Mouse (Mus musculus): ENCODE results near the gene Gm20388. TPM values are rescaled to one million over a fixed set of nuclear protein-coding genes. Genes with fewer than 3 reads are reported as not detected.

Gm20388 gene
- total RNA-seq (2014; fragmentation: Nextera tagmentation) (not detected in 2 replicates), total RNA-seq (2017) (0.05 TPM in 1 of 2 replicates, not detected in the other), polyA plus RNA-seq (2012) (0.02 TPM in 2 replicates)

- TF ChIP-seq POLR2AphosphoS5 (IDR thresholded peaks at IDR 0.05; ENCODE audit: insufficient replicate concordance, low read depth, low read length) (no peak), CTCF (IDR thresholded peaks at IDR 0.05; ENCODE audit: low read depth, low read length) (no peak), GATA2 (IDR thresholded peaks at IDR 0.05; ENCODE audit: borderline replicate concordance, low read depth, low read length) (no peak), GATA1 (IDR thresholded peaks at IDR 0.05; ENCODE audit: borderline replicate concordance, low read length) (no peak), TAL1 (conservative IDR thresholded peaks at IDR 0.05; ENCODE audit: low read depth, low read length) (no peak)
- H3K36me3 ChIP-seq (replicated peaks) = peaks cover 19% of the 10 kb centered on the region
- H3K9me3 ChIP-seq (replicated peaks) = no peaks in the 10 kb centered on the region
- H3K27me3 ChIP-seq (ENCODE audit: insufficient read depth, low read length) = no peaks in the 10 kb centered on the region
- H3K4me3 ChIP-seq (ENCODE audit: low read depth, low read length) = peak within 1 kb of the TSS; percentile 94
- H3K4me1 ChIP-seq (ENCODE audit: insufficient read depth, low read depth, low read length) = peaks cover 51% of the 10 kb centered on the region
- ATAC-seq (ENCODE audit: extremely low read depth, insufficient number of reproducible peaks, low FRiP score, poor library complexity, severe bottlenecking) (peak; percentile 38; the same call in 1 of the 2 replicates), DNase-seq (ENCODE audit: low spot score) (peak; percentile 69)
These were observed at the start of gene Gm20388 for GRCm38 (mm10) chr8:119910547-119911257. Gm20388 (plus strand) TSS chr8:119910841.

- Histone ChIP-seq H3K4me3 (ENCODE audit: low read depth, low read length) (peak within 1 kb of the TSS; percentile 88), H3K27me3 (ENCODE audit: insufficient read depth, low read length) (peaks cover 24% of the 10 kb centered on the region), H3K9me3 (replicated peaks) (no peaks in the 10 kb centered on the region), H3K36me3 (replicated peaks) (peaks cover 14% of the 10 kb centered on the region), H3K4me1 (ENCODE audit: insufficient read depth, low read depth, low read length) (peaks cover 18% of the 10 kb centered on the region)
- no peak for TF ChIP-seq CTCF (IDR thresholded peaks at IDR 0.05; ENCODE audit: low read depth, low read length)
- TF ChIP-seq TAL1 (conservative IDR thresholded peaks at IDR 0.05; ENCODE audit: low read depth, low read length) = no peak
- ATAC-seq (ENCODE audit: extremely low read depth, insufficient number of reproducible peaks, low FRiP score, poor library complexity, severe bottlenecking) (peak; percentile 97), DNase-seq (ENCODE audit: low spot score) (peak; percentile 93)
These were observed 48.8 kb upstream of the Gm20388 start, which contains the start of gene Klhl36 for GRCm38 (mm10) chr8:119861706-119862389. Klhl36 (plus strand) TSS chr8:119862266.

- Histone ChIP-seq H3K9me3 (replicated peaks) (no peaks in the 10 kb centered on the region), H3K36me3 (replicated peaks) (peaks cover 17% of the 10 kb centered on the region), H3K27me3 (ENCODE audit: insufficient read depth, low read length) (peaks cover 24% of the 10 kb centered on the region), H3K4me1 (ENCODE audit: insufficient read depth, low read depth, low read length) (peaks cover 18% of the 10 kb centered on the region), H3K4me3 (ENCODE audit: low read depth, low read length) (peak overlapping the region; percentile 88)
- ATAC-seq (ENCODE audit: extremely low read depth, insufficient number of reproducible peaks, low FRiP score, poor library complexity, severe bottlenecking) (no peak), DNase-seq (ENCODE audit: low spot score) (no peak)
- no peak for TF ChIP-seq TAL1 (conservative IDR thresholded peaks at IDR 0.05; ENCODE audit: low read depth, low read length)
- no peak for TF ChIP-seq CTCF (IDR thresholded peaks at IDR 0.05; ENCODE audit: low read depth, low read length)
- TF ChIP-seq POLR2AphosphoS5 (IDR thresholded peaks at IDR 0.05; ENCODE audit: insufficient replicate concordance, low read depth, low read length) = no peak
- TF ChIP-seq GATA2 (IDR thresholded peaks at IDR 0.05; ENCODE audit: borderline replicate concordance, low read depth, low read length) = no peak
- no peak for TF ChIP-seq GATA1 (IDR thresholded peaks at IDR 0.05; ENCODE audit: borderline replicate concordance, low read length)
These were observed 48.3 kb upstream of the Gm20388 start for GRCm38 (mm10) chr8:119862390-119862734.

GRCm38 (mm10) chr8:119862749-119863148 is 47.9 kb upstream of the Gm20388 start:
- Histone ChIP-seq H3K27me3 (ENCODE audit: insufficient read depth, low read length) (peaks cover 21% of the 10 kb centered on the region), H3K36me3 (replicated peaks) (peaks cover 17% of the 10 kb centered on the region), H3K9me3 (replicated peaks) (no peaks in the 10 kb centered on the region), H3K4me3 (ENCODE audit: low read depth, low read length) (peak overlapping the region; percentile 88), H3K4me1 (ENCODE audit: insufficient read depth, low read depth, low read length) (peaks cover 18% of the 10 kb centered on the region)
- TF ChIP-seq GATA1 (IDR thresholded peaks at IDR 0.05; ENCODE audit: borderline replicate concordance, low read length) = no peak
- no peak for TF ChIP-seq TAL1 (conservative IDR thresholded peaks at IDR 0.05; ENCODE audit: low read depth, low read length)
- no peak for TF ChIP-seq POLR2AphosphoS5 (IDR thresholded peaks at IDR 0.05; ENCODE audit: insufficient replicate concordance, low read depth, low read length)
- TF ChIP-seq CTCF (IDR thresholded peaks at IDR 0.05; ENCODE audit: low read depth, low read length) = no peak
- no peak for TF ChIP-seq GATA2 (IDR thresholded peaks at IDR 0.05; ENCODE audit: borderline replicate concordance, low read depth, low read length)
- no peak for DNase-seq (ENCODE audit: low spot score)
- no peak for ATAC-seq (ENCODE audit: extremely low read depth, insufficient number of reproducible peaks, low FRiP score, poor library complexity, severe bottlenecking)

- H3K36me3 ChIP-seq (replicated peaks) = peaks cover 55% of the 10 kb centered on the region
- no peak for TF ChIP-seq GATA1 (IDR thresholded peaks at IDR 0.05; ENCODE audit: borderline replicate concordance, low read length)
- no peak for TF ChIP-seq GATA2 (IDR thresholded peaks at IDR 0.05; ENCODE audit: borderline replicate concordance, low read depth, low read length)
- no peak for TF ChIP-seq CTCF (IDR thresholded peaks at IDR 0.05; ENCODE audit: low read depth, low read length)
- TF ChIP-seq POLR2AphosphoS5 (IDR thresholded peaks at IDR 0.05; ENCODE audit: insufficient replicate concordance, low read depth, low read length) = no peak
- no peak for TF ChIP-seq TAL1 (conservative IDR thresholded peaks at IDR 0.05; ENCODE audit: low read depth, low read length)
- H3K4me1 ChIP-seq (ENCODE audit: insufficient read depth, low read depth, low read length) = no peaks in the 10 kb centered on the region
- H3K9me3 ChIP-seq (replicated peaks) = peaks cover 9% of the 10 kb centered on the region
- DNase-seq (ENCODE audit: low spot score) (no peak), ATAC-seq (ENCODE audit: extremely low read depth, insufficient number of reproducible peaks, low FRiP score, poor library complexity, severe bottlenecking) (no peak)
- H3K4me3 ChIP-seq (ENCODE audit: low read depth, low read length) = no peak overlapping the region
- H3K27me3 ChIP-seq (ENCODE audit: insufficient read depth, low read length) = peaks cover 3% of the 10 kb centered on the region; the same call in 1 of the 2 replicates
These were observed 41.0 kb upstream of the Gm20388 start for GRCm38 (mm10) chr8:119869616-119870015.

GRCm38 (mm10) chr8:119873181-119873580 is 37.5 kb upstream of the Gm20388 start:
- Histone ChIP-seq H3K4me3 (ENCODE audit: low read depth, low read length) (no peak overlapping the region), H3K9me3 (replicated peaks) (peaks cover 9% of the 10 kb centered on the region), H3K4me1 (ENCODE audit: insufficient read depth, low read depth, low read length) (no peaks in the 10 kb centered on the region), H3K27me3 (ENCODE audit: insufficient read depth, low read length) (peaks cover 7% of the 10 kb centered on the region; the same call in 1 of the 2 replicates), H3K36me3 (replicated peaks) (peaks cover 51% of the 10 kb centered on the region)
- ATAC-seq (ENCODE audit: extremely low read depth, insufficient number of reproducible peaks, low FRiP score, poor library complexity, severe bottlenecking) (peak; percentile 28), DNase-seq (ENCODE audit: low spot score) (no peak)
- no peak for TF ChIP-seq GATA1 (IDR thresholded peaks at IDR 0.05; ENCODE audit: borderline replicate concordance, low read length)
- no peak for TF ChIP-seq CTCF (IDR thresholded peaks at IDR 0.05; ENCODE audit: low read depth, low read length)
- no peak for TF ChIP-seq TAL1 (conservative IDR thresholded peaks at IDR 0.05; ENCODE audit: low read depth, low read length)
- no peak for TF ChIP-seq GATA2 (IDR thresholded peaks at IDR 0.05; ENCODE audit: borderline replicate concordance, low read depth, low read length)
- TF ChIP-seq POLR2AphosphoS5 (IDR thresholded peaks at IDR 0.05; ENCODE audit: insufficient replicate concordance, low read depth, low read length) = no peak

All from G1E (cell line).